Mouse (Mus musculus): ENCODE measurements around the gene Trim63.

- no peak for TF ChIP-seq POLR2A (IDR thresholded peaks at IDR 0.05; ENCODE audit: extremely low read depth, insufficient read depth, low read length)
- TF ChIP-seq CTCF (IDR thresholded peaks at IDR 0.05; ENCODE audit: extremely low read depth, insufficient read depth, low read length), result no peak
These were observed 59.4 kb downstream of the Trim63 start for GRCm38 (mm10) chr4:134374306-134374705.

All from cortical plate, adult 2 months (tissue).